Mouse (Mus musculus) bone marrow, adult 2 months (tissue): Measurements from ENCODE around the gene Tgfbr2.

Experiments used
- CTCF ChIP-seq: fragments of 200-500 bp; IDR thresholded peaks from 2 replicates; pipeline ENCODE4 v1.5.1; 2011; ENCODE audit warnings: low read length, control low read depth; ENCODE audit not compliant: control insufficient read depth, insufficient read depth
- POLR2A ChIP-seq: fragments of 200-500 bp; IDR thresholded peaks from 2 replicates; pipeline ENCODE4 v1.6.1; 2011; ENCODE audit warnings: low read depth, mild to moderate bottlenecking, control low read depth, low read length, borderline replicate concordance; ENCODE audit not compliant: control insufficient read depth

DNA sequence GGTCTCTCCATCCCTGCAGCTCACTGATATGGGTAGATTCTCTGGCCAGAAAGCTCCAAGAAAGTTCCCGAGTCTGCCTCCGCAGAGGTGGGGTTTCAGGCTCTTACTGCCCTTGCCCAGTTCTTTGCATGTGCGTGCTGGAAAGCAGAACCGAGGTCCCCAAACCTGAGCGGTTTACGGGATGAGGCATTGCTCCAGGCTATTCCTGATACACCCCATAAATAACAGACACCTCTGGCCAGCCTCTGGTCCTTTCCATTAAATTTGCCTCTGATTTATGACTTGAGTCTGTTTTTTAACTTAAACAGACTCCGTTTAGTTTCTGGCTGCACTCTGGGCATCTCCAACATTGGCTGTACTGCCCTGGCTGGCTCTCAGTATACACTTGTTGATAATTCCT is 26.4 kb downstream of the Tgfbr2 start:
- TF ChIP-seq POLR2A (no peak), CTCF (no peak)
